Mouse (Mus musculus) MEL (cell line): ENCODE data around the gene Ist1.

Experiments used
- CHD2 ChIP-seq: IDR thresholded peaks from 2 replicates; pipeline ENCODE4 v1.6.1; 2011; ENCODE audit warnings: low read length, improper control_type of control experiment
- CTCF ChIP-seq, 3 experiments: IDR thresholded peaks in 2 of 3; conservative IDR thresholded peaks in 1 of 3; 2 replicates each; pipeline ENCODE4 v1.5.1; 2011 to 2012; ENCODE audit warnings: low read length in 3 of 3, low read depth in 2 of 3, mild to moderate bottlenecking in 2 of 3, improper control_type of control experiment in 1 of 3, inconsistent platforms in 1 of 3, mixed read lengths in 1 of 3, moderate library complexity in 1 of 3; ENCODE audit not compliant: control insufficient read depth in 1 of 3, insufficient read depth in 1 of 3, poor library complexity in 1 of 3, severe bottlenecking in 1 of 3
- EP300 ChIP-seq, 2 experiments: IDR thresholded peaks; 2 replicates each; pipeline ENCODE4 v1.6.1; 2011; ENCODE audit warnings: improper control_type of control experiment in 2 of 2, low read length in 2 of 2, low read depth in 1 of 2, mild to moderate bottlenecking in 1 of 2
- KAT2A ChIP-seq: conservative IDR thresholded peaks from 2 replicates; pipeline ENCODE4 v1.6.1; 2012; ENCODE audit warnings: low read depth, low read length, improper control_type of control experiment, inconsistent platforms
- MAZ ChIP-seq: IDR thresholded peaks from 2 replicates; pipeline ENCODE4 v1.6.1; 2012; ENCODE audit warnings: low read depth, mild to moderate bottlenecking, inconsistent platforms, low read length, improper control_type of control experiment
- POLR2A ChIP-seq, 2 experiments: IDR thresholded peaks; 2 replicates each; pipeline ENCODE4 v1.6.1; 2011 to 2012; ENCODE audit warnings: low read length in 2 of 2, mild to moderate bottlenecking in 2 of 2, control low read depth in 1 of 2, improper control_type of control experiment in 1 of 2, low read depth in 1 of 2, moderate library complexity in 1 of 2; ENCODE audit not compliant: control insufficient read depth in 1 of 2, insufficient read depth in 1 of 2, poor library complexity in 1 of 2
- POLR2AphosphoS2 ChIP-seq: IDR thresholded peaks from 2 replicates; pipeline ENCODE4 v1.6.1; 2011; ENCODE audit warnings: low read length, improper control_type of control experiment
- POLR2AphosphoS5 ChIP-seq: IDR thresholded peaks from 2 replicates; pipeline ENCODE4 v1.6.1; 2012; ENCODE audit warnings: low read depth, borderline replicate concordance, mild to moderate bottlenecking, inconsistent platforms, low read length, moderate library complexity, mixed read lengths
- SIN3A ChIP-seq: IDR thresholded peaks from 2 replicates; pipeline ENCODE4 v1.6.1; 2012; ENCODE audit warnings: low read length, improper control_type of control experiment, inconsistent platforms
- TAL1 ChIP-seq: IDR thresholded peaks from 2 replicates; pipeline ENCODE4 v1.6.1; 2012; ENCODE audit warnings: mild to moderate bottlenecking, inconsistent platforms, low read length, moderate library complexity, mixed read lengths
- ZMIZ1 ChIP-seq: IDR thresholded peaks from 2 replicates; pipeline ENCODE4 v1.6.1; 2012; ENCODE audit warnings: low read depth, mild to moderate bottlenecking, inconsistent platforms, low read length, improper control_type of control experiment, moderate library complexity

- TF ChIP-seq CTCF (IDR thresholded peaks at IDR 0.05 in 2 of 3, conservative IDR thresholded peaks at IDR 0.05 in 1 of 3; ENCODE audit: control insufficient read depth in 1 of 3, insufficient read depth in 1 of 3, low read depth in 2 of 3, low read length in 3 of 3, poor library complexity in 1 of 3, severe bottlenecking in 1 of 3) (no peak), POLR2A (IDR thresholded peaks at IDR 0.05; ENCODE audit: control insufficient read depth in 1 of 2, insufficient read depth in 1 of 2, low read depth in 1 of 2, low read length in 2 of 2, poor library complexity in 1 of 2) (no peak), POLR2AphosphoS2 (no peak), EP300 (IDR thresholded peaks at IDR 0.05; ENCODE audit: low read depth in 1 of 2, low read length in 2 of 2) (no peak), POLR2AphosphoS5 (no peak), KAT2A (no peak), CHD2 (no peak), ZMIZ1 (no peak), SIN3A (no peak), MAZ (no peak), TAL1 (no peak)
Observed at GRCm38 (mm10) chr8:109731012-109731411, 38.0 kb upstream of the Ist1 start.
